Mouse (Mus musculus) thymus, adult 2 months (tissue): ENCODE data around the gene Dhps. TPM values are rescaled to one million over a fixed set of nuclear protein-coding genes. Genes with fewer than 3 reads are reported as not detected.

Experiments
- DNase-seq: peaks from one replicate; pipeline ENCODE4 v3.0.0; 2021
- H3K27ac ChIP-seq: fragments of 200-500 bp; 2 replicates; pipeline ENCODE4 v1.5.1; 2012; ENCODE audit warnings: low read length, control low read depth; ENCODE audit not compliant: control insufficient read depth, insufficient read depth
- H3K27me3 ChIP-seq: fragments of 200-500 bp; 2 replicates; pipeline ENCODE4 v1.6.1; 2012; ENCODE audit warnings: mild to moderate bottlenecking, low read length, moderate library complexity, mixed read lengths; ENCODE audit not compliant: control insufficient read depth, insufficient read depth
- H3K36me3 ChIP-seq: fragments of 200-500 bp; 2 replicates; pipeline ENCODE4 v1.6.1; 2012; ENCODE audit warnings: mild to moderate bottlenecking, low read length, moderate library complexity; ENCODE audit not compliant: control insufficient read depth, insufficient read depth
- H3K4me1 ChIP-seq: fragments of 200-500 bp; replicated peaks from 2 replicates; pipeline ENCODE4 v1.6.1; 2012; ENCODE audit warnings: low read length; ENCODE audit not compliant: control insufficient read depth, insufficient read depth
- H3K4me3 ChIP-seq: fragments of 200-500 bp; 2 replicates; pipeline ENCODE4 v1.5.1; 2012; ENCODE audit warnings: mild to moderate bottlenecking, low read length, control low read depth, moderate library complexity; ENCODE audit not compliant: control insufficient read depth, insufficient read depth
- CTCF ChIP-seq: fragments of 200-500 bp; IDR thresholded peaks from 2 replicates; pipeline ENCODE4 v1.5.1; 2012; ENCODE audit warnings: mild to moderate bottlenecking, control low read depth, low read length, moderate library complexity, borderline replicate concordance; ENCODE audit not compliant: control insufficient read depth, poor library complexity, insufficient read depth; ENCODE audit errors: extremely low read depth
- POLR2A ChIP-seq: fragments of 200-500 bp; IDR thresholded peaks from 2 replicates; pipeline ENCODE4 v1.6.1; 2012; ENCODE audit warnings: mild to moderate bottlenecking, low read length, control low read depth, moderate library complexity; ENCODE audit not compliant: control insufficient read depth, poor library complexity, insufficient read depth; ENCODE audit errors: extremely low read depth
- WGBS: fragments of 180-500 bp; shearing (Covaris S2); methylation state at CpG from one replicate; pipeline ENCODE4 v1.1.7; 2018; 5-methylcytosine and 5-hydroxymethylcytosine counted together
- polyA plus RNA-seq: library from polyadenylated mRNA; depleted of rRNA; stranded (reverse); fragments of >200 nt; gene quantifications from 2 replicates; pipeline ENCODE4 v1.2.3, GENCODE M21; 2012

Gene Dhps
- polyA plus RNA-seq, 1 experiment: 105 TPM

GRCm38 (mm10) chr8:85059879-85060616, 11.5 kb upstream of the Dhps start, which contains the start of gene Fbxw9:
TSS of gene Fbxw9 (plus strand) at chr8:85060055.
- H3K4me1 ChIP-seq: peaks cover 6% of the 10 kb centered on the region
- H3K27me3 ChIP-seq: no peaks in the 10 kb centered on the region
- peak within 1 kb of the TSS; percentile 81 for H3K4me3 ChIP-seq
- peaks cover 5% of the 10 kb centered on the region for H3K36me3 ChIP-seq
- under 1% methylated on average over 53 of the region's 53 CpGs for WGBS
- DNase-seq: peak; percentile 86
- H3K27ac ChIP-seq: no peak within 1 kb of the TSS
- TF ChIP-seq POLR2A (no peak), CTCF (no peak)

GRCm38 (mm10) chr8:85062603-85063002, 9.0 kb upstream of the Dhps start:
- TF ChIP-seq CTCF (no peak), POLR2A (no peak)
- no peaks in the 10 kb centered on the region for H3K36me3 ChIP-seq
- H3K27ac ChIP-seq: no peak overlapping the region
- DNase-seq: no peak
- WGBS: 98% methylated on average over 4 of the region's 4 CpGs
- H3K4me3 ChIP-seq: no peak overlapping the region
- H3K4me1 ChIP-seq: peaks cover 6% of the 10 kb centered on the region
- no peaks in the 10 kb centered on the region for H3K27me3 ChIP-seq

GRCm38 (mm10) chr8:85065213-85065612, 6.3 kb upstream of the Dhps start:
- TF ChIP-seq CTCF: no peak
- TF ChIP-seq POLR2A: no peak
- no peak overlapping the region for H3K27ac ChIP-seq
- no peak for DNase-seq
- 91% methylated on average over 2 of the region's 2 CpGs for WGBS
- H3K4me3 ChIP-seq: no peak overlapping the region
- no peaks in the 10 kb centered on the region for H3K27me3 ChIP-seq
- peaks cover 5% of the 10 kb centered on the region for H3K4me1 ChIP-seq
- no peaks in the 10 kb centered on the region for H3K36me3 ChIP-seq

- no peak for DNase-seq
- no peak overlapping the region for H3K4me3 ChIP-seq
- TF ChIP-seq POLR2A (no peak), CTCF (no peak)
- H3K27me3 ChIP-seq: no peaks in the 10 kb centered on the region
- WGBS: 97% methylated on average over 2 of the region's 2 CpGs
- H3K27ac ChIP-seq: no peak overlapping the region
- peaks cover 6% of the 10 kb centered on the region for H3K4me1 ChIP-seq
- H3K36me3 ChIP-seq: no peaks in the 10 kb centered on the region
Observed at GRCm38 (mm10) chr8:85067155-85067554, 4.4 kb upstream of the Dhps start.

GRCm38 (mm10) chr8:85067982-85068381, 3.6 kb upstream of the Dhps start, which contains the start of gene Gm5741:
TSS of gene Gm5741 (minus strand) at chr8:85067982.
- TF ChIP-seq POLR2A (no peak), CTCF (no peak)
- Histone ChIP-seq H3K27me3 (no peaks in the 10 kb centered on the region), H3K4me3 (no peak within 1 kb of the TSS), H3K36me3 (no peaks in the 10 kb centered on the region), H3K4me1 (peaks cover 10% of the 10 kb centered on the region), H3K27ac (no peak within 1 kb of the TSS)
- no peak for DNase-seq

GRCm38 (mm10) chr8:85071041-85071440, 516 bp upstream of the Dhps start:
- Histone ChIP-seq H3K36me3 (peaks cover 13% of the 10 kb centered on the region; the same call in 1 of the 2 replicates), H3K27ac (no peak overlapping the region), H3K4me3 (no peak overlapping the region; the same call in 1 of the 2 replicates), H3K4me1 (peaks cover 10% of the 10 kb centered on the region), H3K27me3 (no peaks in the 10 kb centered on the region)
- 90% methylated on average over 5 of the region's 5 CpGs for WGBS
- DNase-seq: no peak
- no peak for TF ChIP-seq CTCF
- TF ChIP-seq POLR2A: no peak
